In genomic region chr6:83071220-83071619, GRCm38 (mm10) we compare ENCODE assay signal across 10 mouse cellular contexts. TPM values are rescaled to one million over a fixed set of nuclear protein-coding genes. Genes with fewer than 3 reads are reported as not detected.
DNase-seq lines count a peak whose midpoint lies in the region; ATAC-seq lines count a peak whose summit lies in the region.
"Had no signal": no experiment of that assay in that cellular context is flagged by ENCODE, and none has a peak within 500 bp of the region (broad histone marks: within the 10 kb centered on the region; RNA-seq: fewer than 3 reads in every experiment).

No protein-coding gene starts in this region.

- WGBS in liver, embryonic 11.5 days = 4% methylated on average over 24 of the region's 24 CpGs
- 2% methylated on average over 19 of the region's 24 CpGs for WGBS in hindbrain, embryonic 12.5 days
- 0% methylated on average over 24 of the region's 24 CpGs for WGBS in neural tube, embryonic 13.5 days

- ATAC-seq in liver, embryonic 11.5 days (replicated peaks; ENCODE audit: low FRiP score) = no peak
- ATAC-seq in hindbrain, embryonic 12.5 days (ENCODE audit: low FRiP score) = peak; percentile 41; the same call in 1 of the 2 replicates
- peak; percentile 55 for ATAC-seq in neural tube, embryonic 13.5 days (ENCODE audit: low read depth)

- DNase-seq in adrenal gland, adult 2 months = peak; percentile 52
- DNase-seq in adrenal gland, adult 18-20 months (ENCODE audit: low spot score in 2 of 2) = no peak
- no peak for DNase-seq in liver, embryonic 11.5 days (ENCODE audit: low spot score)
- no peak for DNase-seq in liver
- DNase-seq in layer of hippocampus, adult 18-20 months (ENCODE audit: low spot score in 2 of 2) = no peak
- DNase-seq in left cerebral cortex, postnatal 36 days (ENCODE audit: low spot score in 2 of 2) = no peak
- DNase-seq: kidney, adult 11 months had no signal

- H3K9me3 ChIP-seq in liver, embryonic 11.5 days (ENCODE audit: control insufficient read depth, low read length) = no peaks in the 10 kb centered on the region
- no peaks in the 10 kb centered on the region for H3K9me3 ChIP-seq in hindbrain, embryonic 12.5 days (replicated peaks)
- no peaks in the 10 kb centered on the region for H3K9me3 ChIP-seq in neural tube, embryonic 13.5 days

- no peak overlapping the region for H3K9ac ChIP-seq in liver, embryonic 11.5 days (ENCODE audit: low read depth, low read length)
- H3K9ac ChIP-seq in hindbrain, embryonic 12.5 days = no peak overlapping the region
- peak overlapping the region; percentile 50; the same call in 1 of the 2 replicates for H3K9ac ChIP-seq in neural tube, embryonic 13.5 days

- H3K36me3 ChIP-seq in liver, embryonic 11.5 days (ENCODE audit: control insufficient read depth, insufficient read depth, low read length) = no peaks in the 10 kb centered on the region
- H3K36me3 ChIP-seq in hindbrain, embryonic 12.5 days = no peaks in the 10 kb centered on the region
- H3K36me3 ChIP-seq in neural tube, embryonic 13.5 days = no peaks in the 10 kb centered on the region

- H3K27me3 ChIP-seq in liver, embryonic 11.5 days (replicated peaks; ENCODE audit: control insufficient read depth, insufficient read depth, low read length) = peaks cover 90% of the 10 kb centered on the region
- H3K27me3 ChIP-seq in hindbrain, embryonic 12.5 days = peaks cover 99% of the 10 kb centered on the region
- H3K27me3 ChIP-seq in neural tube, embryonic 13.5 days = peaks cover 99% of the 10 kb centered on the region

- no peak overlapping the region for H3K4me3 ChIP-seq in liver, embryonic 11.5 days (ENCODE audit: low read depth, low read length)
- peak overlapping the region; percentile 14 for H3K4me3 ChIP-seq in hindbrain, embryonic 12.5 days
- H3K4me3 ChIP-seq in neural tube, embryonic 13.5 days = peak overlapping the region; percentile 31
- H3K4me3 ChIP-seq: erythroblast, embryonic 14.5 days had no signal

- intact Hi-C loops in left cerebral cortex, postnatal 36 days (cut with DNase I) = loop anchor here (10.0 kb wide), 1 partner anchor 644 kb away; the partner anchor contains the start of gene Vax2

- peak overlapping the region; percentile 39; the same call in 1 of the 2 replicates for H3K4me2 ChIP-seq in liver, embryonic 11.5 days
- H3K4me2 ChIP-seq in hindbrain, embryonic 12.5 days (replicated peaks) = peak overlapping the region; percentile 17; the same call in 1 of the 2 replicates
- H3K4me2 ChIP-seq in neural tube, embryonic 13.5 days = peak overlapping the region; percentile 43

- peaks cover 19% of the 10 kb centered on the region for H3K4me1 ChIP-seq in liver, embryonic 11.5 days (replicated peaks; ENCODE audit: control insufficient read depth, insufficient read depth, low read length)
- H3K4me1 ChIP-seq in hindbrain, embryonic 12.5 days = peaks cover 19% of the 10 kb centered on the region
- peaks cover 26% of the 10 kb centered on the region for H3K4me1 ChIP-seq in neural tube, embryonic 13.5 days (replicated peaks)

- no peak overlapping the region for H3K27ac ChIP-seq in liver, embryonic 11.5 days (ENCODE audit: low read depth, low read length)
- no peak overlapping the region for H3K27ac ChIP-seq in hindbrain, embryonic 12.5 days
- H3K27ac ChIP-seq in neural tube, embryonic 13.5 days (replicated peaks) = peak overlapping the region; percentile 56

RNA-seq across cellular contexts. Expression of gene Tlx2, which starts 1.1 kb away (rescaled TPM):
- total RNA-seq in adrenal gland, adult 2 months (2021) = 10 to 100 TPM in 1 of 2 experiments, 1 to 10 TPM in 1; 4.9 to 15.2 TPM
- polyA plus RNA-seq in adrenal gland, adult 2 months (2012; rRNA removed) = 48.7 and 64.4 TPM in 2 replicates
- 10 to 100 TPM in 1 of 2 experiments, 1 to 10 TPM in 1; 6.0 to 12.8 TPM for total RNA-seq in adrenal gland, adult 18-20 months (2021)
- 0.30 and 0.95 TPM in 2 replicates for polyA plus RNA-seq in liver, embryonic 11.5 days (2014; fragmentation: Nextera tagmentation; extraction: Ambion mirVana)
- polyA plus RNA-seq in hindbrain, embryonic 12.5 days (2016; fragmentation: Nextera tagmentation; extraction: Ambion mirVana) = 4.4 and 6.0 TPM in 2 replicates
- 13.3 and 16.1 TPM in 2 replicates for polyA plus RNA-seq in neural tube, embryonic 13.5 days (2015; fragmentation: Nextera tagmentation; extraction: Ambion mirVana)
- not detected for total RNA-seq in layer of hippocampus, adult 18-20 months (2021)
- total RNA-seq in left cerebral cortex, postnatal 36 days (2021) = not detected
- polyA plus RNA-seq: erythroblast, embryonic 14.5 days had no signal

RNA-seq across cellular contexts. Expression of gene Pcgf1, which starts 6.4 kb away (rescaled TPM):
- total RNA-seq in adrenal gland, adult 2 months (2021) = 10 to 100 TPM; 35.1 to 48.9 TPM
- polyA plus RNA-seq in adrenal gland, adult 2 months (2012; rRNA removed) = 28.6 and 31.6 TPM in 2 replicates
- total RNA-seq in adrenal gland, adult 18-20 months (2021) = 10 to 100 TPM; 36.4 to 39.3 TPM
- polyA plus RNA-seq in liver, embryonic 11.5 days (2014; fragmentation: Nextera tagmentation; extraction: Ambion mirVana) = 25.0 and 27.8 TPM in 2 replicates
- polyA plus RNA-seq in hindbrain, embryonic 12.5 days (2016; fragmentation: Nextera tagmentation; extraction: Ambion mirVana) = 39.1 and 39.5 TPM in 2 replicates
- 55.2 and 55.4 TPM in 2 replicates for polyA plus RNA-seq in neural tube, embryonic 13.5 days (2015; fragmentation: Nextera tagmentation; extraction: Ambion mirVana)
- 10 to 100 TPM; 33.7 to 37.9 TPM for total RNA-seq in layer of hippocampus, adult 18-20 months (2021)
- total RNA-seq in left cerebral cortex, postnatal 36 days (2021) = 10 to 100 TPM; 21.6 to 35.9 TPM

RNA-seq across cellular contexts. Expression of gene Dqx1, which starts 13.6 kb away (rescaled TPM):
- 1 to 10 TPM; 2.1 to 2.5 TPM for total RNA-seq in adrenal gland, adult 2 months (2021)
- polyA plus RNA-seq in adrenal gland, adult 2 months (2012; rRNA removed) = 2.6 and 2.7 TPM in 2 replicates
- total RNA-seq in adrenal gland, adult 18-20 months (2021) = 1 to 10 TPM; 2.2 to 3.3 TPM
- 6.1 and 6.2 TPM in 2 replicates for polyA plus RNA-seq in liver, embryonic 11.5 days (2014; fragmentation: Nextera tagmentation; extraction: Ambion mirVana)
- 0.76 and 1.2 TPM in 2 replicates for polyA plus RNA-seq in hindbrain, embryonic 12.5 days (2016; fragmentation: Nextera tagmentation; extraction: Ambion mirVana)
- polyA plus RNA-seq in neural tube, embryonic 13.5 days (2015; fragmentation: Nextera tagmentation; extraction: Ambion mirVana) = 0.77 and 1.0 TPM in 2 replicates
- total RNA-seq in layer of hippocampus, adult 18-20 months (2021) = under 1 TPM; 0.50 to 0.61 TPM
- under 1 TPM; 0.37 to 0.97 TPM for total RNA-seq in left cerebral cortex, postnatal 36 days (2021)

RNA-seq across cellular contexts. Expression of gene Lbx2, which starts 14.9 kb away (rescaled TPM):
- 10 to 100 TPM in 1 of 2 experiments, 1 to 10 TPM in 1; 7.6 to 19.7 TPM for total RNA-seq in adrenal gland, adult 2 months (2021)
- polyA plus RNA-seq in adrenal gland, adult 2 months (2012; rRNA removed) = 30.1 and 48.9 TPM in 2 replicates
- total RNA-seq in adrenal gland, adult 18-20 months (2021) = 1 to 10 TPM; 5.0 to 7.6 TPM
- 0.53 and 0.73 TPM in 2 replicates for polyA plus RNA-seq in liver, embryonic 11.5 days (2014; fragmentation: Nextera tagmentation; extraction: Ambion mirVana)
- 0.69 TPM in 1 of 2 replicates, not detected in the other for polyA plus RNA-seq in hindbrain, embryonic 12.5 days (2016; fragmentation: Nextera tagmentation; extraction: Ambion mirVana)
- polyA plus RNA-seq in neural tube, embryonic 13.5 days (2015; fragmentation: Nextera tagmentation; extraction: Ambion mirVana) = not detected in 2 replicates
- not detected for total RNA-seq in layer of hippocampus, adult 18-20 months (2021)
- total RNA-seq in left cerebral cortex, postnatal 36 days (2021) = not detected
- polyA plus RNA-seq: erythroblast, embryonic 14.5 days had no signal

RNA-seq across cellular contexts. Expression of gene Htra2, which starts 16.1 kb away (rescaled TPM):
- total RNA-seq in adrenal gland, adult 2 months (2021) = 10 to 100 TPM; 42.6 to 63.6 TPM
- 74.2 and 89.8 TPM in 2 replicates for polyA plus RNA-seq in adrenal gland, adult 2 months (2012; rRNA removed)
- 10 to 100 TPM; 44.0 to 55.2 TPM for total RNA-seq in adrenal gland, adult 18-20 months (2021)
- 102 and 103 TPM in 2 replicates for polyA plus RNA-seq in liver, embryonic 11.5 days (2014; fragmentation: Nextera tagmentation; extraction: Ambion mirVana)
- 59.9 and 63.4 TPM in 2 replicates for polyA plus RNA-seq in hindbrain, embryonic 12.5 days (2016; fragmentation: Nextera tagmentation; extraction: Ambion mirVana)
- polyA plus RNA-seq in neural tube, embryonic 13.5 days (2015; fragmentation: Nextera tagmentation; extraction: Ambion mirVana) = 70.1 and 72.8 TPM in 2 replicates
- total RNA-seq in layer of hippocampus, adult 18-20 months (2021) = 10 to 100 TPM; 43.3 to 47.7 TPM
- total RNA-seq in left cerebral cortex, postnatal 36 days (2021) = 10 to 100 TPM; 41.6 to 48.5 TPM

Comparison
In these comparisons a context has a peak if more than half of its experiments do, and no peak if none do; other contexts are left out.
1. RNA of gene Tlx2, which starts 1.1 kb away (total RNA-seq): 4.9 to 15.2 TPM in adrenal gland, adult 2 months and 6.0 to 12.8 TPM in adrenal gland, adult 18-20 months; not detected in layer of hippocampus, adult 18-20 months and not detected in left cerebral cortex, postnatal 36 days; every median in the first group is over 4 times any median in the second.
2. Peak in every context shown above with its lines, with median percentiles within 50 percentile points of each other: H3K4me2 ChIP-seq.